Mouse (Mus musculus) intestine, embryonic 14.5 days (tissue): ENCODE results near the gene Abca4. TPM values are rescaled to one million over a fixed set of nuclear protein-coding genes. Genes with fewer than 3 reads are reported as not detected.
A peak's percentile ranks its signal among the peaks of the same experiment; 100 is the strongest.

Experiments used
- ATAC-seq: fragments of 200-750 bp; cut with Nextera tagmentation; replicated peaks from 2 replicates; pipeline ENCODE4 v1.8.0; 2017; ENCODE audit warnings: low read depth, moderate number of reproducible peaks, moderate TSS enrichment, moderate library complexity; ENCODE audit not compliant: low FRiP score, low TSS enrichment
- DNase-seq: peaks from one replicate; pipeline ENCODE4 v3.0.0-alpha.2; 2018; ENCODE audit warnings: low spot score
- H3K27ac ChIP-seq: fragments of 300-500 bp; sonication (generic); 2 replicates; pipeline ENCODE4 v1.5.1; 2014; ENCODE audit warnings: low read depth, mild to moderate bottlenecking, control low read depth
- H3K27me3 ChIP-seq: fragments of 300-500 bp; sonication (generic); replicated peaks from 2 replicates; pipeline ENCODE4 v1.6.1; 2014; ENCODE audit warnings: low read length, control low read depth; ENCODE audit not compliant: control insufficient read depth, insufficient read depth
- H3K36me3 ChIP-seq: fragments of 300-500 bp; sonication (generic); 2 replicates; pipeline ENCODE4 v1.6.1; 2014; ENCODE audit warnings: low read length, control low read depth; ENCODE audit not compliant: control insufficient read depth, insufficient read depth
- H3K4me1 ChIP-seq: fragments of 300-500 bp; sonication (generic); replicated peaks from 2 replicates; pipeline ENCODE4 v1.6.1; 2014; ENCODE audit warnings: low read length, control low read depth, mixed read lengths; ENCODE audit not compliant: control insufficient read depth, insufficient read depth
- H3K4me2 ChIP-seq: fragments of 300-500 bp; sonication (generic); 2 replicates; pipeline ENCODE4 v1.6.1; 2014; ENCODE audit warnings: low read length
- H3K4me3 ChIP-seq: fragments of 300-500 bp; sonication (generic); 2 replicates; pipeline ENCODE4 v1.5.1; 2014; ENCODE audit warnings: low read depth, low read length, control low read depth, mixed read lengths
- H3K9ac ChIP-seq: fragments of 300-500 bp; sonication (generic); 2 replicates; pipeline ENCODE4 v1.6.1; 2014; ENCODE audit warnings: mild to moderate bottlenecking, low read length
- H3K9me3 ChIP-seq: fragments of 300-500 bp; sonication (generic); 2 replicates; pipeline ENCODE4 v1.6.1; 2016; ENCODE audit warnings: low read length, control low read depth; ENCODE audit not compliant: control insufficient read depth
- WGBS: fragments of 180-500 bp; shearing (Covaris S2); extraction: QIAGEN DNeasy Blood & Tissue Kit; methylation state at CpG from one replicate; pipeline ENCODE4 v1.1.7; 2014; 5-methylcytosine and 5-hydroxymethylcytosine counted together
- polyA plus RNA-seq: library from polyadenylated mRNA; unstranded; fragments of >200 nt; fragmentation: Nextera tagmentation; extraction: Ambion mirVana; gene quantifications from 2 replicates; pipeline ENCODE4 v1.2.1, GENCODE M21; 2014

Gene Abca4
- polyA plus RNA-seq, 1 experiment from 2014 or later = 0.99 TPM

- no peak overlapping the region for H3K4me2 ChIP-seq
- peaks cover 6% of the 10 kb centered on the region; the same call in 1 of the 2 replicates for H3K36me3 ChIP-seq
- no peaks in the 10 kb centered on the region for H3K9me3 ChIP-seq
- no peak for DNase-seq
- no peak overlapping the region for H3K9ac ChIP-seq
- WGBS = 87% methylated on average over 8 of the region's 8 CpGs
- H3K27me3 ChIP-seq = no peaks in the 10 kb centered on the region
- H3K4me1 ChIP-seq = no peaks in the 10 kb centered on the region
- no peak for ATAC-seq
- no peak overlapping the region for H3K27ac ChIP-seq
- H3K4me3 ChIP-seq = no peak overlapping the region
Observed at GRCm38 (mm10) chr3:122021029-122021652, 23.1 kb upstream of the Abca4 start.

DNA sequence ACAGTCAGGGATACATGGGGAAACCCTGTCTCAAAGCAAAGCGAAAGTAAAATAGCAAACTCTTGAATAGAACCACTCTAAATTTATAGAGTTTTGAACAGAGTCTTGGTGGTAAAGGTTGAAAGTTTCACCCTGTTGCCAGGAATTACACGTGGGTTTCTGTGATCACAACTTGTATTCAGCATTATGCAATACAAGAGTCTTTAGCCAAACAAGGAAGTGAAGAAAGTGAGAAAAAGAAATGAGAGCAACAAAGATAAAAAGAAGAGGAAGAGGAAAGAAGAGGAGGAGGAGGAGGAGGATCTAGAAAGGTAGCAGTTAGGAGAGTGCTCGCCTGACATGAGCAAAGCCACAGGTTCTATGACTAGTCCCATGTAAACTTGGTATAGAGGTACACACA lies 21.9 kb upstream of the Abca4 start:
- Histone ChIP-seq H3K4me3 (no peak overlapping the region), H3K27ac (no peak overlapping the region), H3K27me3 (no peaks in the 10 kb centered on the region), H3K4me2 (no peak overlapping the region), H3K9ac (no peak overlapping the region), H3K36me3 (peaks cover 2% of the 10 kb centered on the region; the same call in 1 of the 2 replicates), H3K4me1 (no peaks in the 10 kb centered on the region), H3K9me3 (no peaks in the 10 kb centered on the region)
- DNase-seq = no peak
- 92% methylated on average over 3 of the region's 3 CpGs for WGBS
- ATAC-seq = no peak

GRCm38 (mm10) chr3:122026676-122027075 lies 17.6 kb upstream of the Abca4 start:
- H3K4me1 ChIP-seq = no peaks in the 10 kb centered on the region
- no peak for DNase-seq
- H3K4me2 ChIP-seq = no peak overlapping the region
- no peaks in the 10 kb centered on the region for H3K27me3 ChIP-seq
- no peaks in the 10 kb centered on the region for H3K9me3 ChIP-seq
- 59% methylated on average over 5 of the region's 5 CpGs for WGBS
- no peak for ATAC-seq
- H3K27ac ChIP-seq = no peak overlapping the region
- no peak overlapping the region for H3K4me3 ChIP-seq
- no peaks in the 10 kb centered on the region for H3K36me3 ChIP-seq
- no peak overlapping the region for H3K9ac ChIP-seq

- Histone ChIP-seq H3K27me3 (no peaks in the 10 kb centered on the region), H3K4me3 (no peak overlapping the region), H3K9ac (no peak overlapping the region), H3K9me3 (no peaks in the 10 kb centered on the region), H3K4me2 (no peak overlapping the region), H3K36me3 (no peaks in the 10 kb centered on the region), H3K27ac (no peak overlapping the region), H3K4me1 (no peaks in the 10 kb centered on the region)
- ATAC-seq = no peak
- 88% methylated on average over 8 of the region's 8 CpGs for WGBS
- no peak for DNase-seq
Observed at GRCm38 (mm10) chr3:122027776-122028175, 16.5 kb upstream of the Abca4 start.

- ATAC-seq = no peak
- H3K4me3 ChIP-seq = no peak overlapping the region
- H3K9ac ChIP-seq = no peak overlapping the region
- H3K27ac ChIP-seq = peak overlapping the region; percentile 40
- no peaks in the 10 kb centered on the region for H3K27me3 ChIP-seq
- peaks cover 19% of the 10 kb centered on the region for H3K4me1 ChIP-seq
- 31% methylated on average over 9 of the region's 9 CpGs for WGBS
- H3K36me3 ChIP-seq = no peaks in the 10 kb centered on the region
- peaks cover 8% of the 10 kb centered on the region; the same call in 1 of the 2 replicates for H3K9me3 ChIP-seq
- no peak overlapping the region for H3K4me2 ChIP-seq
- no peak for DNase-seq
Observed at GRCm38 (mm10) chr3:122033248-122033837, 10.9 kb upstream of the Abca4 start.

DNA sequence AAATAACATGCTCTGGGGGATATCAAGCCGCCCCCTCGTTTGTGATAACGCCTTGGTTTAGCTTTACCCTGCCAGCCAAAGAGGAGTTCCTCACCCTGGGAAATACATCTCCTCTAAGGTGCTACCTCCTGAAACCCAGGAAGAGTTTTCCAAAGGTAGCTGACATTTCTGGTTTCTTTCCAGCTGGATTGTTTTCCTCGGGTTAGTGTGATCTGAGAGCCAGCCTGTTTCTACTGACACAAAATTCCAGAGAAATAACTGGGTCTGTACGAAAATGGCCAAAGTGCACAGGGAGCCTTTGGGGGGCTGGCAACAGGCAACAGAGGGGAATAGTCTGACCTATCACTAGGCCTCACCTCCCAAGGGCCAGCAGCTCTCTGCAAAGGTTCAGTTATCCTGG lies 10.0 kb upstream of the Abca4 start:
- H3K9me3 ChIP-seq = peaks cover 8% of the 10 kb centered on the region; the same call in 1 of the 2 replicates
- 61% methylated on average over 5 of the region's 5 CpGs for WGBS
- ATAC-seq = no peak

GRCm38 (mm10) chr3:122035092-122035491 lies 9.2 kb upstream of the Abca4 start:
- DNase-seq (no peak), ATAC-seq (no peak)
- no peak overlapping the region for H3K4me3 ChIP-seq
- H3K27me3 ChIP-seq = no peaks in the 10 kb centered on the region
- 48% methylated on average over 3 of the region's 3 CpGs for WGBS
- H3K27ac ChIP-seq = no peak overlapping the region
- H3K36me3 ChIP-seq = no peaks in the 10 kb centered on the region
- peaks cover 8% of the 10 kb centered on the region; the same call in 1 of the 2 replicates for H3K9me3 ChIP-seq
- H3K9ac ChIP-seq = no peak overlapping the region
- H3K4me1 ChIP-seq = peaks cover 27% of the 10 kb centered on the region
- no peak overlapping the region for H3K4me2 ChIP-seq

More for the DNA sequence above, 10.0 kb upstream of the Abca4 start:
- H3K9ac ChIP-seq = no peak overlapping the region
- no peaks in the 10 kb centered on the region for H3K36me3 ChIP-seq
- no peak for DNase-seq
- no peaks in the 10 kb centered on the region for H3K27me3 ChIP-seq
- H3K4me3 ChIP-seq = no peak overlapping the region
- no peak overlapping the region for H3K4me2 ChIP-seq
- no peak overlapping the region for H3K27ac ChIP-seq
- peaks cover 27% of the 10 kb centered on the region for H3K4me1 ChIP-seq

GRCm38 (mm10) chr3:122040522-122040921 lies 3.7 kb upstream of the Abca4 start:
- H3K4me2 ChIP-seq = no peak overlapping the region
- no peak overlapping the region for H3K9ac ChIP-seq
- DNase-seq (no peak), ATAC-seq (no peak)
- no peak overlapping the region for H3K27ac ChIP-seq
- peaks cover 8% of the 10 kb centered on the region; the same call in 1 of the 2 replicates for H3K9me3 ChIP-seq
- no peaks in the 10 kb centered on the region for H3K36me3 ChIP-seq
- no peak overlapping the region for H3K4me3 ChIP-seq
- H3K27me3 ChIP-seq = no peaks in the 10 kb centered on the region
- peaks cover 33% of the 10 kb centered on the region for H3K4me1 ChIP-seq
- 78% methylated on average over 6 of the region's 6 CpGs for WGBS

- Histone ChIP-seq H3K9ac (no peak overlapping the region), H3K4me3 (no peak overlapping the region), H3K4me2 (peak overlapping the region; percentile 28), H3K4me1 (peaks cover 39% of the 10 kb centered on the region), H3K27me3 (no peaks in the 10 kb centered on the region), H3K36me3 (no peaks in the 10 kb centered on the region), H3K9me3 (no peaks in the 10 kb centered on the region), H3K27ac (no peak overlapping the region)
- no peak for ATAC-seq
- WGBS = 14% methylated on average over 8 of the region's 8 CpGs
- DNase-seq = no peak
Observed at GRCm38 (mm10) chr3:122043102-122043501, 1.1 kb upstream of the Abca4 start.
